Mouse (Mus musculus) liver, adult 2 months (tissue): ENCODE results near the gene Hmgb2.

Experiments
- CTCF ChIP-seq: fragments of 200-500 bp; IDR thresholded peaks from 2 replicates; pipeline ENCODE4 v1.5.1; 2011; ENCODE audit warnings: low read depth, low read length, control low read depth
- POLR2A ChIP-seq: fragments of 200-500 bp; IDR thresholded peaks from 2 replicates; pipeline ENCODE4 v1.6.1; 2011; ENCODE audit warnings: low read length, control low read depth; ENCODE audit not compliant: insufficient read depth; ENCODE audit errors: extremely low read depth

DNA sequence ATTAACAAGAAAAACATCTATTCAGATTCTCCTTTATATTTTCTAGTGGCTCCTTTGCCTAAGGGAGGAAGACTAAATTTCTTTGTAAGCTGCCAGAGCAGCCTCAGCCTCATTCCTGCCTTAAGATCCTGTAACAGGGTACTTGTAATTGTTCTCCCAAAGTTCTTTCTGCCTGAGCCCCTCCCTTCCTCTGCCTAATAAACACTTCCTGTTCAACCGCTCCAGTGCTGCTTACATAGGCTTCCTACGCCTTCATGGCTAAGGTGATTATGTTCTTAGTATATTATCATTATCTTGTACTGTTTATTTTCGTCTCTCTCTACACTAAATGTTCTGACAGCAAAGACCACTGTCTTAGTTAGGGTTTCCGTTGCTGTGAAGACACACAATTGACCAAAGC, 3.0 kb upstream of the Hmgb2 start:
- TF ChIP-seq CTCF (no peak), POLR2A (no peak)
